10 mouse cellular contexts compared by ENCODE assay signal in genomic region chr13:112925976-112926375, GRCm38 (mm10). TPM values are rescaled to one million over a fixed set of nuclear protein-coding genes. Genes with fewer than 3 reads are reported as not detected.
DNase-seq lines count a peak whose midpoint lies in the region; ATAC-seq and TF ChIP-seq lines count a peak whose summit lies in the region.
"Had no signal": no experiment of that assay in that cellular context is flagged by ENCODE, and none has a peak within 500 bp of the region (broad histone marks: within the 10 kb centered on the region; RNA-seq: fewer than 3 reads in every experiment).

No protein-coding gene starts in this region.

- no peak for TF ChIP-seq EP300 in heart, postnatal 0 days (IDR thresholded peaks at IDR 0.05; ENCODE audit: low read depth)

- H3K36me3 ChIP-seq in heart, embryonic 13.5 days, result peaks cover 17% of the 10 kb centered on the region
- peaks cover 6% of the 10 kb centered on the region; the same call in 1 of the 2 replicates for H3K36me3 ChIP-seq in ES-E14 (ENCODE audit: control insufficient read depth, insufficient read depth, low read length, poor library complexity, severe bottlenecking)
- peaks cover 12% of the 10 kb centered on the region for H3K36me3 ChIP-seq in heart, postnatal 0 days (replicated peaks; ENCODE audit: control insufficient read depth, insufficient read depth, low read length)
- H3K36me3 ChIP-seq in liver, embryonic 16.5 days (ENCODE audit: control insufficient read depth, insufficient read depth), result no peaks in the 10 kb centered on the region

- 67% methylated on average over 4 of the region's 4 CpGs for WGBS in heart, embryonic 13.5 days
- 70% methylated on average over 4 of the region's 4 CpGs for WGBS in heart, postnatal 0 days
- WGBS in liver, embryonic 16.5 days (ENCODE audit: insufficient replicate concordance), result 54% methylated on average over 4 of the region's 4 CpGs

- H3K4me1 ChIP-seq in heart, embryonic 13.5 days, result peaks cover 26% of the 10 kb centered on the region
- peaks cover 4 to 6% of the 10 kb centered on the region in 2 experiments; a peak in 3 of 4 replicates for H3K4me1 ChIP-seq in ES-E14 (ENCODE audit: control insufficient read depth in 2 of 2, insufficient read depth in 2 of 2, low read length in 2 of 2, poor library complexity in 1 of 2)
- H3K4me1 ChIP-seq in heart, postnatal 0 days (ENCODE audit: control insufficient read depth, insufficient read depth), result peaks cover 16% of the 10 kb centered on the region; the same call in 1 of the 2 replicates
- H3K4me1 ChIP-seq in liver, embryonic 16.5 days (ENCODE audit: control insufficient read depth, low read depth, low read length), result peaks cover 19% of the 10 kb centered on the region

- ATAC-seq in heart, embryonic 13.5 days (ENCODE audit: extremely low read depth, insufficient number of reproducible peaks, low FRiP score, low TSS enrichment), result no peak
- ATAC-seq in heart, postnatal 0 days (ENCODE audit: insufficient read depth, low read depth), result no peak
- no peak for ATAC-seq in liver, embryonic 16.5 days (ENCODE audit: low read depth)
- ATAC-seq: inflammation-experienced regulatory T-cells, adult 6 months; Patski had no signal

- no peak overlapping the region for H3K27ac ChIP-seq in heart, embryonic 13.5 days (replicated peaks)
- no peak overlapping the region for H3K27ac ChIP-seq in ES-E14 (ENCODE audit: insufficient read depth, low read depth, low read length, poor library complexity, severe bottlenecking)
- H3K27ac ChIP-seq in heart, postnatal 0 days (ENCODE audit: low read depth), result no peak overlapping the region
- no peak overlapping the region for H3K27ac ChIP-seq in liver, embryonic 16.5 days (ENCODE audit: low read length)

- H3K9me3 ChIP-seq in heart, embryonic 13.5 days, result no peaks in the 10 kb centered on the region
- H3K9me3 ChIP-seq in ES-E14 (ENCODE audit: control insufficient read depth, insufficient read depth, low read depth, low read length), result no peaks in the 10 kb centered on the region
- no peaks in the 10 kb centered on the region for H3K9me3 ChIP-seq in heart, postnatal 0 days (replicated peaks; ENCODE audit: control insufficient read depth, low read length)
- H3K9me3 ChIP-seq in liver, embryonic 16.5 days (replicated peaks; ENCODE audit: control insufficient read depth, low read length), result no peaks in the 10 kb centered on the region

- peak overlapping the region; percentile 88 for H3K4me2 ChIP-seq in heart, embryonic 13.5 days
- H3K4me2 ChIP-seq in heart, postnatal 0 days (ENCODE audit: low read depth, low read length), result peak overlapping the region; percentile 77
- peak overlapping the region; percentile 85 for H3K4me2 ChIP-seq in liver, embryonic 16.5 days (ENCODE audit: low read depth, low read length)

- peak overlapping the region; percentile 84 for H3K4me3 ChIP-seq in heart, embryonic 13.5 days
- peak overlapping the region; percentile 91 to 96 for H3K4me3 ChIP-seq in ES-E14 (ENCODE audit: insufficient read depth in 1 of 2, low read depth in 1 of 2, low read length in 2 of 2, poor library complexity in 1 of 2, severe bottlenecking in 1 of 2)
- peak overlapping the region; percentile 96 for H3K4me3 ChIP-seq in heart, postnatal 0 days (ENCODE audit: low read depth, low read length)
- peak overlapping the region; percentile 93 for H3K4me3 ChIP-seq in liver, embryonic 16.5 days (ENCODE audit: low read depth, low read length)

- no peaks in the 10 kb centered on the region for H3K27me3 ChIP-seq in heart, embryonic 13.5 days (replicated peaks)
- H3K27me3 ChIP-seq in heart, postnatal 0 days (ENCODE audit: control insufficient read depth, insufficient read depth, low read length), result no peaks in the 10 kb centered on the region
- no peaks in the 10 kb centered on the region for H3K27me3 ChIP-seq in liver, embryonic 16.5 days (ENCODE audit: control insufficient read depth, insufficient read depth, low read depth, low read length)
- H3K27me3 ChIP-seq: Patski had no signal

- H3K9ac ChIP-seq in heart, embryonic 13.5 days, result peak overlapping the region; percentile 88
- H3K9ac ChIP-seq in ES-E14 (ENCODE audit: insufficient read depth, low read depth, low read length, poor library complexity, severe bottlenecking), result peak overlapping the region; percentile 68
- H3K9ac ChIP-seq in heart, postnatal 0 days (replicated peaks; ENCODE audit: low read depth, low read length), result peak overlapping the region; percentile 80; the same call in 1 of the 2 replicates
- H3K9ac ChIP-seq in liver, embryonic 16.5 days (ENCODE audit: low read depth, low read length), result peak overlapping the region; percentile 78

- intact Hi-C loops in heart, postnatal 25 days (cut with DNase I), result no loop called here
- intact Hi-C loops in gastrocnemius, postnatal 14 days (cut with DNase I; ENCODE audit: low total_unique reads), result no loop called here

- in situ Hi-C loops in ES-E14 (cut with MboI; ENCODE audit: low sequenced_read_pairs in 2 of 2, unreplicated experiment in 2 of 2), result no loop called here

- TF ChIP-seq CTCF in heart, postnatal 0 days (IDR thresholded peaks at IDR 0.05; ENCODE audit: low read depth), result no peak

- DNase-seq in heart, postnatal 25 days (ENCODE audit: low spot score), result no peak
- no peak for DNase-seq in ES-E14 (ENCODE audit: low read depth, low spot score)
- DNase-seq in heart, postnatal 0 days (ENCODE audit: low spot score), result no peak
- no peak for DNase-seq in right cerebral cortex, postnatal 10 days (ENCODE audit: low spot score in 2 of 2)
- DNase-seq in gastrocnemius, postnatal 14 days, result no peak
- no peak for DNase-seq in adrenal gland, adult 18-20 months (ENCODE audit: low spot score in 2 of 2)

TF ChIP-seq in ES-E14, 5 proteins besides CTCF, POLR2A, EP300 and RAD21:
- TF ChIP-seq MAFK (IDR thresholded peaks at IDR 0.05; ENCODE audit: insufficient read depth, low read depth, low read length) (no peak), CHD2 (IDR thresholded peaks at IDR 0.05; ENCODE audit: low read depth, low read length) (no peak), ZNF384 (IDR thresholded peaks at IDR 0.05; ENCODE audit: low read depth, low read length) (no peak), ZC3H11A (IDR thresholded peaks at IDR 0.05; ENCODE audit: borderline replicate concordance, low read depth, low read length) (no peak), HCFC1 (IDR thresholded peaks at IDR 0.05; ENCODE audit: borderline replicate concordance, insufficient read depth, low read length) (no peak)

RNA-seq across cellular contexts. Expression of gene Mtrex, which starts 1.2 kb away (rescaled TPM):
- 42.2 and 43.6 TPM in 2 replicates for polyA plus RNA-seq in heart, embryonic 13.5 days (2015; fragmentation: Nextera tagmentation; extraction: Ambion mirVana)
- total RNA-seq in heart, postnatal 25 days (2021), result 10 to 100 TPM; 26.0 to 26.5 TPM
- total RNA-seq in ES-E14 (2012; rRNA removed), result 61.8 and 77.1 TPM in 2 replicates
- total RNA-seq in heart, postnatal 0 days (2014; rRNA removed; ENCODE audit: low replicate concordance), result 14.3 and 15.5 TPM in 2 replicates
- 22.3 and 23.4 TPM in 2 replicates for polyA plus RNA-seq in heart, postnatal 0 days (2015; fragmentation: Nextera tagmentation; extraction: Ambion mirVana)
- 29.5 and 31.9 TPM in 2 replicates for polyA plus RNA-seq in liver, embryonic 16.5 days (2015; fragmentation: Nextera tagmentation; extraction: Ambion mirVana)
- total RNA-seq in gastrocnemius, postnatal 14 days (2021), result 10 to 100 TPM; 23.0 to 24.5 TPM
- 10 to 100 TPM; 36.4 to 46.1 TPM for total RNA-seq in adrenal gland, adult 18-20 months (2021)

RNA-seq across cellular contexts. Expression of gene Dhx29, which starts 1.3 kb away (rescaled TPM):
- polyA plus RNA-seq in heart, embryonic 13.5 days (2015; fragmentation: Nextera tagmentation; extraction: Ambion mirVana), result 13.1 and 15.7 TPM in 2 replicates
- total RNA-seq in heart, postnatal 25 days (2021), result 10 to 100 TPM; 13.1 to 13.2 TPM
- total RNA-seq in ES-E14 (2012; rRNA removed), result 25.3 and 33.2 TPM in 2 replicates
- total RNA-seq in heart, postnatal 0 days (2014; rRNA removed; ENCODE audit: low replicate concordance), result 6.4 and 15.0 TPM in 2 replicates
- polyA plus RNA-seq in heart, postnatal 0 days (2015; fragmentation: Nextera tagmentation; extraction: Ambion mirVana), result 12.1 and 13.2 TPM in 2 replicates
- polyA plus RNA-seq in liver, embryonic 16.5 days (2015; fragmentation: Nextera tagmentation; extraction: Ambion mirVana), result 4.2 and 4.9 TPM in 2 replicates
- total RNA-seq in gastrocnemius, postnatal 14 days (2021), result 10 to 100 TPM; 10.1 to 10.8 TPM
- 10 to 100 TPM; 16.8 to 18.8 TPM for total RNA-seq in adrenal gland, adult 18-20 months (2021)
